Mouse (Mus musculus) c-Kit-positive CD71-positive TER-119-positive erythroid progenitor cells, embryonic 14.5 days (primary cell): Measurements from ENCODE around the gene Kcnab1.
"Not testable (repeated sequence)": the region's sequence is repeated elsewhere in the genome, so short reads cannot be mapped to it uniquely, and the experiment has no call there.

Experiments
- DNase-seq: peaks from one replicate; pipeline ENCODE4 v3.0.0-alpha.2; 2013; ENCODE audit warnings: low spot score

Kcnab1 gene

DNA sequence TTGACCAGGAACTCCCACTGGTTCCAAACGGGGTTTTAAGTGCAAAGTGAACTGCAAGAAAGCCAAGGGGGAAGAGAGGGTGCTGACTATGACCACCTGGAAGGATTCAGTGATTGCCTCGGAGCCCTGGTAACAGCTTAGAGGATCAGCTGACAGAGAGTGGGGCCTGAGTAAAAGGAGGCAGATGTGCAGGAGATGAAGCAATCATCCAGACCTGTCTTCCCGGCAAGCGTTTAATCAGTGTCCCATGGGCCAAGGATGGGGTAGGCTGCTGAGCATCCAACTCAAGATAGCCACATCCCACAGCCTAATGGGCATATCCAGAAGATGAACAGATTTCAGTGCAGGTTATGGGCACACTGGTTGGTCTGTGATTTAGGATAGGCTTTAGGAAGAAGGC lies 258.8 kb downstream of the Kcnab1 start:
- DNase-seq = no peak

DNA sequence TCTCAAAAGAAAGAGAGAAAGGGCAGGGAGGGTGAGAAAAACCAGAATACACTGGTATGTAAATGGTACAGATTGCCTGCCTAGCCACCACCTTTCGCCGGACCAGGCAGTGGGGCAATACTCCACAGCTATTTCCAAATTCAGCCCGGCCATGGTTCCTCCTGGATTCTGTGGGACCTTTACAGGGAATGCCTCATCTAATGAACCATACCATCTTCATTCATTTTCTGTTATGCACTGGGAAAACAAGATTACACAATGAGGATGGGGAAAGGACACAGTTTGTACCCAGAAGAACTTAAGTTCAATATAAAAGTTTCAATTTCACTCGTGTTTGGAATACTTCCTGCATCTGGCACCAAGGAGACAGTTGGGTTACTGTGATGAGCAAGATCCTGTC lies 263.4 kb downstream of the Kcnab1 start:
- DNase-seq = no peak

- no peak for DNase-seq
Observed at GRCm38 (mm10) chr3:65373594-65374182, 264.5 kb downstream of the Kcnab1 start.

DNA sequence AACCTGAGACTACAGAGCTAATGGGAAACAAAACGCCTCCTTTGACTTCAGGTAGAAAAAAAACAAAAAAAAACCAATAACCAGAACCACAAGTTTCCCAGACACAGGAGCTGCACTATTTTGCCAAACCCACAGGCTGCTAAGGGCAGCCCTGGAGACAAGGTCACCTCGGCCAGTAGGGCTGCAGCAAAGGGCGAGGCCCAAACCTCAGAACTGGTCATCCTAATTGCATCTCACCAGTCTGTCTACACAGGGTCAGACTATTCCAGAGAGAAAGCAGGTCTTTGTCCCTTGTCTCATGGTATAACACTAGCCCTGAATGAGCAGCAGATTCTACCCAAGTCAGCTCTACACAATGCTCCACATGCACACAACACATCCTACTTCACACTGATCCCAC lies 265.5 kb downstream of the Kcnab1 start:
- no peak for DNase-seq

- DNase-seq = no peak
Observed at GRCm38 (mm10) chr3:65378724-65379123, 269.5 kb downstream of the Kcnab1 start.

GRCm38 (mm10) chr3:65379884-65380539 lies 270.8 kb downstream of the Kcnab1 start:
- DNase-seq = peak; percentile 39

- no peak for DNase-seq
Observed at GRCm38 (mm10) chr3:65381094-65381493, 271.9 kb downstream of the Kcnab1 start.

DNA sequence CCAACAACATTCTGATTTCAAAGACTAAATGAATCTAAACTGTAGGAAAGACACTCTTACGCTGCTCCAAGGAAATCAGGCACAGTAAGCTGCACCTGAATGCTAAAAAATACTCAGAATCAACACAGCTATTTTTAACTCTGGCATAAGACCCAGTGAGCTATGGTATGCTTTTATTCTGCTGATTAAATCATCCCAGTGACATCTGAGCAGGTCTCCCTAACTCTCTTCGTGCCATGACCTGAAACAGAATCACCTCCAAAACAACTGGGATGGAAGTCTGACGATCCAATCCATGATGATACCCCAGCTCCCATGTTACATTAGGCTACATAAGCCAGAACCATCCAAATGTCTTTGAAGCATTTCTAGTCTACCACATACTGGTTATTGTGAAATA lies 275.2 kb downstream of the Kcnab1 start:
- DNase-seq = no peak

GRCm38 (mm10) chr3:65385771-65386170 lies 276.6 kb downstream of the Kcnab1 start:
- DNase-seq = no peak

DNA sequence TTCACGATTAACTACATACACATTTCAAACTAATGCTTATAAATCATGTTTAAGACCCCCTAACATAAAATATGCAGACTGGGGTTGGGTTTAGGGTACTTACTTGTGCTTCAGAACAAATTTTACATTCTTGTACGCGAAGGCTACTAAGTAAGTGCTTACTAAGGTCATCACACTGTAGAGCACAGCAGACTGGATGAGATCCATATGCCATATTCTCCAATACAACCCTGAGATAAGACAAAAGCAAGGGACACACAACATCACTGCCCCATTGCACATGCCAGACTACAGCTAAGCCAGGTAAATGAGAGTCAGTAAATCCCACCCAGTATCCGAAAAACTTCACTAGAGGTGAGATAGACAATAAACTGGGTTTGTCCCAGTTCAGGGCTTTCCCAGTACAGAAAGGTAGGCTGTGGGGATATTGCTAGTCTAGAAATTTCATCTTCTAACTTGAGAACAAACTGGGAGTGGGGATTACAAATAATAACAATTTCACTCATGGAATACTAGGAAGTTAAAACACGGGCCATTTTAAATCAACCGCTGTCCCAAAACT lies 282.1 kb downstream of the Kcnab1 start:
- peak; percentile 3 for DNase-seq

DNA sequence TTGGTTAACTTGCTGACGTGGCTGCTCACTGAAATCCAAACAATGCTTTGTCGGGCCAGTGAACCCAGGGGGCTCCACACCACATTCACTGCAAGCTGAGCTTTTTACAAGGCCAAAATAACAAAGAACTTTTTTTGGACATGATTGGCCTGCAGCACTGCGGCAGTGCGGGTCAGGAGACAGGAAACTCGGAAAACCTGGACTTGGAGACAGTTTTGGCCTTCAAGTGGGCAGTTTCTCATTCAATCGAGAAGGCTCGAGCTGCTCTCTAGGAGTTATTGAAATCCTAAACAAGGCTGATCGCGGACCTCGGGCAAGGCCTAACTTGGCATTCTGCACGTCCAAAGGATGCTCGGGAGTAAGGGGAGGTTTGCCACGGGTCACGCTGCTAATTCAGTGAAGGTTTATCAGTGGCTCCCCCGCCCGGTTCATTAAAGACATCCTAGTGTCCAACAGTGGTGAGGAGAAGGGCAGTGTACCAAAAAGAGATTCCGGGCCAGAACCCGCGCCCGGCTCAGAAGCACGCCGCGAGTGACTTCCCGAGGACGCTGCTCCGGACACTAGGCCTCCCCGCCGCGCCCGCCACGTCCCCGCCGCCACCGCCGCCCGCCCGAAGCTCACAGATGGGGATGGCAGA lies 282.7 kb downstream of the Kcnab1 start:
- peak; percentile 34 for DNase-seq

GRCm38 (mm10) chr3:65392421-65392817 lies 283.2 kb downstream of the Kcnab1 start, which contains the start of gene Ssr3:
Ssr3 (minus strand) TSS chr3:65392623.
- peak; percentile 91 for DNase-seq

GRCm38 (mm10) chr3:65395111-65395510 lies 285.9 kb downstream of the Kcnab1 start:
- DNase-seq = not testable (repeated sequence)

DNA sequence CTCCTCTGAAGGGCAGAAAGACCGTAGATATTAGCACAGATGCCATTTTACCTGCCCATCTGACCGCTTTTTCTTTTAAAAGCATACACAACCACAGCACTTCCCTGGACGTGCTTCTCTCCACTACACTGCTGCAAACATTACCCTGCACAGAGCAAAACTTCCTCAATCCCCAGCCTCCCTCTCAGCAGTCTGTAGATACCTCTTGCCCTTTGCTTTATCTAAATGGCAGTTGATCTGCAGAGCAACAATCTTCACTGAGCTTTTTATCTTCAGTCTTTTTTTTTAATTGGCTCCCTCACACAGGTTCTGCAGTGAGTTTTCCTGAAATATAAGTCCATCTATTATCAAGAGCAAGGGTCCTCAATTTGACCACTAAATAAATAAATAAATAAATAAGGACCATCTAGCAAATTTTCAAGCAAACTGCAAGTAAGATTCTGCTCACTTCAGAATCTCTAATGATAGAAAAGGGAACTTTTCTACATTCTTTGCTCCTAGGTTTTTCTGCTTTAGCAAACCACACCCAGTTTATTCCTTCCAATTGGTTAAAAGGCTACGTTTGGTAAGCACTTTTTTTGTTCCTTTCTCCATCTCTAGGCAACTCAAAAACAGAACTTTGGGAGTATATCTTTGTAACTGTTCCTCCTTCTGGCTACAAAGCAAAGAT lies 287.8 kb downstream of the Kcnab1 start:
- no peak for DNase-seq

DNA sequence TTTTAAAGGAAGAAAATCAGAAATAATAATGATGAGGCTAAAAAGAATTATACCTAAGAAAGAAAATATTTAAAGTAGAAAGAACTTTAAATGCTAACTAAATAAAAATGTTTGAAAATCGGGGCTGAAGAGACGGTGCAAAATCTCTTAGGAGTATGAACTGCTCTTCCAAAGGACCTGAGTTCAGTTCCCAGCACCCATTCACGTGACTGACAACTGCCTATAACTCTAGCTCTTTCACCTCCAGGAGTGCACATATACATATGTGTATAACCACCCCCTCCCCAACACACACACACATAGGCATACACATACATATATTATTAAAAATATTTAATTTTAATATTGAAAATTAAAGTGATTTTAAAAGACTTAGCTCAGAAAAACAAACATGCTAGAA lies 288.4 kb downstream of the Kcnab1 start:
- DNase-seq = no peak

DNA sequence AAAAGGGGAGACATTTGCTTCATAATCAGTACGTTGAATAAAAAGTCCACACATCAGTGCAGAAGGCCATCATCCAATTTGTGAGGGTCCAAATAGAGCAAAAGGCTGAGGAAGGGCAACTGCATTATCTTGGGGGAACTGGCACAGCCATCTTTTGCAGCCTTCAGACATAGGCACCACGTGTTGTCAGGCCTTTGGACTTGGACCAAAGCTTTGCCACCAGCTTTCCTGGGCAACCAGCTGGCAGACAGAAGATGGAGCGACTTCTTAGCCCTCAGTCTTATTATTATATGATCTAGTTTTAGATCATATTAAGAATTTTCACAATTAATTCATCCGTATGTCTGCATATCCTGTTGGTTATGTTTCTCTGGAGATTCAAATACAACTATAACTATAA lies 296.6 kb downstream of the Kcnab1 start:
- no peak for DNase-seq

GRCm38 (mm10) chr3:65407891-65408290 lies 298.7 kb downstream of the Kcnab1 start:
- DNase-seq = no peak

DNA sequence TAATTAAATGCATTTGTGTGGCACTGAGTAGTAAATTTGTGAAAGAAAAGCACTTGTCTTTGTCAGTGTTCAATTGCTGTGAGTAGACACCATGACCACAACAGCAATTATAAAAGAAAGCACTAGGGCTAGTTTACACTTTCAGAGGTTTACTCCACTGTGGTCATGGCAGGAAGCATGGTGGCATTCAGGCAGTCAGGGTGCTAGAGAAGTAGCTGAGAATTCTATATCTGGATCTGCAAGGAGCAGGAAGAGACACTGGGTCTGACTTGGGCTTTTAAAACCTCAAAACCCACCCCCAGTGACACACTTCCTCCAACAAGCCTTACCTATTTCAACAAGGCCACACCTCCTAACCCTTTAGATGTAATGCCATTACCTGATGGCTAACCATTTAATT lies 307.4 kb downstream of the Kcnab1 start:
- no peak for DNase-seq

DNA sequence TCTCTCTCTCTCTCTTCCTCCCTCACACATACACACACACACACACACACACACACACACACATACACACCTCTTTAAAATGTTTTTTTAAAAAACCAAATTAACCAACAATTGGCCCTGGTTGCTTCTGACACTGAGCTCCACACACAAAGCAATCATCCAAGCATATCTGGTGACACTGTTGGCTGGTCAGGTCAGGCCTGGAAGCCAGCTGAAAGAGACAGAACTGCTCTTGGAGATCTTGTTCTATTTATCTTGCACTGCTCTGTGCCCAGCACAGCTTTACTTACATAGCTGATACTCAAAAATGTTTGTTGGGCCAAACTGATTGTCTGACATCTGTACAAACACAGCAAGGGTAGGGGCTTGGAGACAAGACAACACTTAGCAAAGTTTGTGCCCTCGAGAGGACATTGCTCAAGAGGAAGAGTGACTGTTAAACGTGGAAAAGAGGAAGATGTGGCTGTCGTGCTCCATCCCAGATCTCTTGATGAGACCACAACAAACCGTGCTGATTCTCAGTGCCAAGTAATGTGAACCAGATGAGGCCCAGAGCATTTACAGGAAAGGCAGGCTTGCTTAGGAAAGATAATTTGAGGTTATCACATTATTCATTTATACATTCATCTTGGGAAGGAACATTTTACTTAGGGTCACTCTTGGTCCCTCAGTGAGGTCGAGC lies 308.9 kb downstream of the Kcnab1 start:
- DNase-seq = no peak

DNA sequence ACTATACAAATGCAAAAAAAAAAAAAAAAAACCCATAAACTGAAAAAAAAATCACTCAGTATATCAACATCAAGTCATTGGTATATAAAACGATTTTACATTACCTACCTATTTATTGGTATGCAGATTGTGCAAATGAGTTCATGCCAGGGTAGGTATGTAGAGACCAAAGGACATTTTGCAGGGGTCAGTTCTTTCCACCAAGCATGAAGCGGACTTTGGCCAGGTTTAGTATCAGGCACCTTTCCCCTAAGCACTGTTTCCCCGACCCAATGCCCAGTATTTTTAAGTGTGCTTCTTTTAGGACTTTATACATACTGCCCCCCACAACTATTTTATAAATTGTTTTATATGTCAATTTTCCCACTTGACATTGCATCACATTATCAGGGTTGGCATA lies 310.5 kb downstream of the Kcnab1 start:
- DNase-seq = no peak
